ENCODE assay signal across 12 mouse cellular contexts in the genomic region with DNA sequence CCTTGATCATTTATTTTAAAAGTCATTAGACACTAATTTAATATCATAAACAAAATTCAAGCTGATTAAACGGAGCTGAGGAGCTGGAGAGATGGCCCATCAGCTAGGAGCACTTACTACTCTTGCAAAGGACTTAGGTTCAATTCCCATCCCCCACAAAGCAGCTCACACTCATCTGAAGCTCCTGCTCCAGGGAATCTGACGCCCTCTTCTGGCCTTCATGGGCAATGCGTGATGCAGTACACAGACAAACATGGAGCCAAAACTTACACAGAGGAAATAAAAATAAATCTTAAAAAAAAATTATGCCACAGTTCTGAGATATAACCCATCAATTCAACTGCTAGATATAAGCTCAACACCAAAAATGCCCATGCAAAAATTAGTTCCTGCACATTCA. TPM values are rescaled to one million over a fixed set of nuclear protein-coding genes. Genes with fewer than 3 reads are reported as not detected.
DNase-seq lines count a peak whose midpoint lies in the region; ATAC-seq and TF ChIP-seq lines count a peak whose summit lies in the region.
"Had no signal": no experiment of that assay in that cellular context is flagged by ENCODE, and none has a peak within 500 bp of the region (broad histone marks: within the 10 kb centered on the region; RNA-seq: fewer than 3 reads in every experiment).

No protein-coding gene starts in this region.

- ATAC-seq in liver, postnatal 0 days: no peak

- H3K4me1 ChIP-seq in E14TG2a.4 (replicated peaks; ENCODE audit: low read depth, low read length) (peaks cover 9% of the 10 kb centered on the region), MEL (ENCODE audit: control insufficient read depth in 1 of 2, insufficient read depth in 2 of 2, low read length in 2 of 2) (no peaks in the 10 kb centered on the region)
- no peaks in the 10 kb centered on the region for H3K4me1 ChIP-seq in liver, postnatal 0 days (ENCODE audit: insufficient read depth)
- H3K4me1 ChIP-seq: hindbrain, embryonic 10.5 days; limb, embryonic 13.5 days; neural tube, embryonic 13.5 days had no signal

- no peak for TF ChIP-seq POLR2A in MEL (IDR thresholded peaks at IDR 0.05; ENCODE audit: control insufficient read depth in 1 of 2, insufficient read depth in 1 of 2, low read depth in 1 of 2, low read length in 2 of 2, poor library complexity in 1 of 2)

- no peak overlapping the region for H3K9ac ChIP-seq in MEL (ENCODE audit: control insufficient read depth, low read depth, low read length, poor library complexity, severe bottlenecking)
- H3K9ac ChIP-seq in liver, postnatal 0 days (replicated peaks): no peak overlapping the region
- H3K9ac ChIP-seq: limb, embryonic 13.5 days; neural tube, embryonic 13.5 days had no signal

- intact Hi-C loops in left cerebral cortex, adult 2 months (cut with DNase I): no loop called here

- no peak for DNase-seq in left cerebral cortex, adult 2 months (ENCODE audit: extremely low spot score in 1 of 2, low spot score in 2 of 2)
- no peak for DNase-seq in left cerebral cortex, adult 9 months (ENCODE audit: low spot score in 2 of 2)
- DNase-seq in MEL (ENCODE audit: low read depth, low spot score) (peak; percentile 59), MN1 (ENCODE audit: low spot score) (no peak)
- DNase-seq in liver, postnatal 0 days: no peak
- DNase-seq in kidney, adult 18-20 months: no peak
- DNase-seq: heart, adult 11 months had no signal

- H3K4me2 ChIP-seq in liver, postnatal 0 days (ENCODE audit: low read depth, low read length): no peak overlapping the region
- H3K4me2 ChIP-seq: limb, embryonic 13.5 days; neural tube, embryonic 13.5 days had no signal

- H3K27ac ChIP-seq in left cerebral cortex, adult 2 months: no peak overlapping the region
- no peak overlapping the region for H3K27ac ChIP-seq in MEL (ENCODE audit: control insufficient read depth, low read depth, low read length)
- H3K27ac ChIP-seq in liver, postnatal 0 days (ENCODE audit: low read depth): no peak overlapping the region
- H3K27ac ChIP-seq: hindbrain, embryonic 10.5 days; limb, embryonic 13.5 days; neural tube, embryonic 13.5 days had no signal

- no peaks in the 10 kb centered on the region for H3K36me3 ChIP-seq in E14TG2a.4 (ENCODE audit: insufficient read depth, low read length)
- H3K36me3 ChIP-seq in MEL (ENCODE audit: control insufficient read depth in 1 of 2, insufficient read depth in 2 of 2, low read length in 2 of 2): no peaks in the 10 kb centered on the region
- peaks cover 7% of the 10 kb centered on the region; the same call in 1 of the 2 replicates for H3K36me3 ChIP-seq in liver, postnatal 0 days (replicated peaks; ENCODE audit: insufficient read depth, low read length)

- 42% methylated on average over 3 of the region's 3 CpGs for WGBS in liver, postnatal 0 days (ENCODE audit: insufficient replicate concordance)

- no peaks in the 10 kb centered on the region for H3K79me2 ChIP-seq in MEL (ENCODE audit: control insufficient read depth, insufficient read depth, low read length, poor library complexity)

- no peak for TF ChIP-seq EP300 in MEL (IDR thresholded peaks at IDR 0.05; ENCODE audit: low read depth in 1 of 2, low read length in 2 of 2)
- no peak for TF ChIP-seq EP300 in liver, postnatal 0 days (IDR thresholded peaks at IDR 0.05; ENCODE audit: low read depth)

- TF ChIP-seq CTCF in left cerebral cortex, adult 2 months (IDR thresholded peaks at IDR 0.05): peak; percentile 19
- TF ChIP-seq CTCF in E14TG2a.4 (conservative IDR thresholded peaks at IDR 0.05; ENCODE audit: low read length) (peak; percentile 72), MEL (IDR thresholded peaks at IDR 0.05 in 2 of 3, conservative IDR thresholded peaks at IDR 0.05 in 1 of 3; ENCODE audit: control insufficient read depth in 1 of 3, insufficient read depth in 1 of 3, low read depth in 2 of 3, low read length in 3 of 3, poor library complexity in 1 of 3, severe bottlenecking in 1 of 3) (peak; percentile 47 to 71 (median 55))
- TF ChIP-seq CTCF in liver, postnatal 0 days (IDR thresholded peaks at IDR 0.05; ENCODE audit: low read depth): peak; percentile 58

- H3K4me3 ChIP-seq in left cerebral cortex, adult 2 months: no peak overlapping the region
- no peak overlapping the region for H3K4me3 ChIP-seq in E14TG2a.4 (replicated peaks; ENCODE audit: low read length)
- H3K4me3 ChIP-seq in MEL (ENCODE audit: control insufficient read depth in 1 of 2, insufficient read depth in 1 of 2, low read depth in 2 of 2, low read length in 2 of 2): no peak overlapping the region
- H3K4me3 ChIP-seq in liver, postnatal 0 days (ENCODE audit: low read depth, low read length): no peak overlapping the region
- H3K4me3 ChIP-seq: hindbrain, embryonic 10.5 days; limb, embryonic 13.5 days; megakaryocyte, embryonic 14.5 days; neural tube, embryonic 13.5 days had no signal

- H3K27me3 ChIP-seq in E14TG2a.4 (ENCODE audit: insufficient read depth, low read length) (no peaks in the 10 kb centered on the region), MEL (ENCODE audit: control insufficient read depth in 1 of 2, insufficient read depth in 2 of 2, low read length in 2 of 2) (peaks cover 2 to 6% of the 10 kb centered on the region in 2 experiments; a peak in 2 of 4 replicates)
- no peaks in the 10 kb centered on the region for H3K27me3 ChIP-seq in liver, postnatal 0 days (ENCODE audit: insufficient read depth, low read length)
- H3K27me3 ChIP-seq: limb, embryonic 13.5 days; neural tube, embryonic 13.5 days had no signal

- no peaks in the 10 kb centered on the region for H3K9me3 ChIP-seq in E14TG2a.4 (ENCODE audit: low read length)
- no peaks in the 10 kb centered on the region for H3K9me3 ChIP-seq in MEL (replicated peaks; ENCODE audit: insufficient read depth, low read length)
- H3K9me3 ChIP-seq in liver, postnatal 0 days (ENCODE audit: low read length): no peaks in the 10 kb centered on the region
- H3K9me3 ChIP-seq: hindbrain, embryonic 10.5 days; limb, embryonic 13.5 days; megakaryocyte, embryonic 14.5 days; neural tube, embryonic 13.5 days had no signal

- TF ChIP-seq RAD21 in MEL (IDR thresholded peaks at IDR 0.05; ENCODE audit: low read depth, low read length): peak; percentile 24

TF ChIP-seq in MEL, 35 proteins besides CTCF, POLR2A, EP300 and RAD21:
- TF ChIP-seq RCOR1 (IDR thresholded peaks at IDR 0.05; ENCODE audit: low read depth, low read length) (no peak), BHLHE40 (IDR thresholded peaks at IDR 0.05; ENCODE audit: borderline replicate concordance, low read depth, low read length) (no peak), ZKSCAN1 (IDR thresholded peaks at IDR 0.05; ENCODE audit: low read depth, low read length) (no peak), ZNF384 (IDR thresholded peaks at IDR 0.05; ENCODE audit: low read depth, low read length) (peak; percentile 72), SMC3 (IDR thresholded peaks at IDR 0.05; ENCODE audit: low read depth, low read length) (peak; percentile 53)
TF ChIP-seq in MEL: peak in this region for 2.

RNA-seq across cellular contexts. Expression of a gene that starts 11.8 kb away (rescaled TPM):
- total RNA-seq in left cerebral cortex, adult 2 months (2021): 1 to 10 TPM; 7.4 to 7.8 TPM
- 14.9 and 18.8 TPM in 2 replicates for total RNA-seq in MEL (2012; rRNA removed)
- 10 to 100 TPM in 1 of 2 experiments, not detected in 1; 14.7 TPM for polyA plus RNA-seq in MEL (2012; ENCODE audit: insufficient read depth in 1 of 2, insufficient read length in 2 of 2, low read depth in 1 of 2, low replicate concordance in 2 of 2, missing spikeins in 1 of 2)
- 6.3 and 7.1 TPM in 2 replicates for polyA plus RNA-seq in liver, postnatal 0 days (2015; fragmentation: Nextera tagmentation; extraction: Ambion mirVana)

RNA-seq across cellular contexts. Expression of a gene that starts 15.5 kb away (rescaled TPM):
- 1 to 10 TPM; 1.5 to 1.9 TPM for total RNA-seq in left cerebral cortex, adult 2 months (2021)
- 0.20 and 0.54 TPM in 2 replicates for total RNA-seq in MEL (2012; rRNA removed)
- under 1 TPM in 1 of 2 experiments, not detected in 1; 0.08 TPM for polyA plus RNA-seq in MEL (2012; ENCODE audit: insufficient read depth in 1 of 2, insufficient read length in 2 of 2, low read depth in 1 of 2, low replicate concordance in 2 of 2, missing spikeins in 1 of 2)
- polyA plus RNA-seq in liver, postnatal 0 days (2015; fragmentation: Nextera tagmentation; extraction: Ambion mirVana): 0.31 and 0.49 TPM in 2 replicates
- polyA plus RNA-seq: hindbrain, embryonic 10.5 days had no signal

RNA-seq across cellular contexts. Expression of a gene that starts 31.3 kb away (rescaled TPM):
- 1 to 10 TPM; 7.4 to 8.0 TPM for total RNA-seq in left cerebral cortex, adult 2 months (2021)
- 0.08 TPM in 1 of 2 replicates, not detected in the other for total RNA-seq in MEL (2012; rRNA removed)
- under 1 TPM in 1 of 2 experiments, not detected in 1; 0.07 TPM for polyA plus RNA-seq in MEL (2012; ENCODE audit: insufficient read depth in 1 of 2, insufficient read length in 2 of 2, low read depth in 1 of 2, low replicate concordance in 2 of 2, missing spikeins in 1 of 2)
- 0.29 and 0.37 TPM in 2 replicates for polyA plus RNA-seq in liver, postnatal 0 days (2015; fragmentation: Nextera tagmentation; extraction: Ambion mirVana)

RNA-seq across cellular contexts. Expression of a gene that starts 40.3 kb away (rescaled TPM):
- 100 to 1,000 TPM; 135 TPM for total RNA-seq in left cerebral cortex, adult 2 months (2021)
- 249 and 295 TPM in 2 replicates for total RNA-seq in MEL (2012; rRNA removed)
- 100 to 1,000 TPM in 1 of 2 experiments, not detected in 1; 215 TPM for polyA plus RNA-seq in MEL (2012; ENCODE audit: insufficient read depth in 1 of 2, insufficient read length in 2 of 2, low read depth in 1 of 2, low replicate concordance in 2 of 2, missing spikeins in 1 of 2)
- polyA plus RNA-seq in liver, postnatal 0 days (2015; fragmentation: Nextera tagmentation; extraction: Ambion mirVana): 59.5 and 64.4 TPM in 2 replicates

RNA-seq across cellular contexts. Expression of a gene that starts 50.6 kb away (rescaled TPM):
- 10 to 100 TPM; 33.8 to 33.9 TPM for total RNA-seq in left cerebral cortex, adult 2 months (2021)
- 75.0 and 75.5 TPM in 2 replicates for total RNA-seq in MEL (2012; rRNA removed)
- polyA plus RNA-seq in MEL (2012; ENCODE audit: insufficient read depth in 1 of 2, insufficient read length in 2 of 2, low read depth in 1 of 2, low replicate concordance in 2 of 2, missing spikeins in 1 of 2): 10 to 100 TPM in 1 of 2 experiments, not detected in 1; 68.5 TPM
- 64.2 and 65.2 TPM in 2 replicates for polyA plus RNA-seq in liver, postnatal 0 days (2015; fragmentation: Nextera tagmentation; extraction: Ambion mirVana)

Comparison
In these comparisons a context has a peak if more than half of its experiments do, and no peak if none do; other contexts are left out.
1. CTCF ChIP-seq: peak in every context shown above with its lines; median percentile 72 in E14TG2a.4; 58 in liver, postnatal 0 days; 55 in MEL; 19 in left cerebral cortex, adult 2 months.